Mouse (Mus musculus) adrenal gland, postnatal 4 days (tissue): ENCODE measurements around the gene Cd5l. TPM values are rescaled to one million over a fixed set of nuclear protein-coding genes. Genes with fewer than 3 reads are reported as not detected.

Experiments used
- DNase-seq, 2 experiments: peaks; one replicate each; pipeline ENCODE4 v3.0.0; 2021 to 2022; ENCODE audit warnings: low spot score in 2 of 2, mixed read lengths in 2 of 2
- total RNA-seq, 2 experiments: library from RNA; stranded (reverse); gene quantifications; 2 replicates each; pipeline ENCODE4 v1.2.3; 2021

Gene Cd5l
- total RNA-seq, 2 experiments from 2014 or later, result 2.1 to 11.9 TPM

DNA sequence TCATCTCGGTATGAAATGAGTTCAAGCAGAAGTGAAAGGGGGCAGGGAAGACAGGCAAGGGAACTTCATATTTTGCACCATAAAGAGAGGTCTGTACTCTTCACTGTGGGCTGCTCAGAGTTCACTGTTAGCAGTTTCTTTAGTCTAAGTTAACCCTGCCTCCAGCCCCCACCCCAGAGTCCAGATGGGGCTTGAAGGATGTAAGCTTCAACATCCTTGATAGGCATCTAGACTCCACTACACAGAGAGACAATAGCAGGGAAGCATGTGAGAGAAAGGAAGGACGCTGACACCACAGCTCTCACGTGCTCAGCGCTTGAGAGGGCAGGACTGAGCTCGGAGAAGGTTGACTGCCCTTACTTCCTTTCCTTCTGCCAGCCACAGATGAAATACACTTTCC lies 43.6 kb downstream of the Cd5l start:
- DNase-seq, result no peak

DNA sequence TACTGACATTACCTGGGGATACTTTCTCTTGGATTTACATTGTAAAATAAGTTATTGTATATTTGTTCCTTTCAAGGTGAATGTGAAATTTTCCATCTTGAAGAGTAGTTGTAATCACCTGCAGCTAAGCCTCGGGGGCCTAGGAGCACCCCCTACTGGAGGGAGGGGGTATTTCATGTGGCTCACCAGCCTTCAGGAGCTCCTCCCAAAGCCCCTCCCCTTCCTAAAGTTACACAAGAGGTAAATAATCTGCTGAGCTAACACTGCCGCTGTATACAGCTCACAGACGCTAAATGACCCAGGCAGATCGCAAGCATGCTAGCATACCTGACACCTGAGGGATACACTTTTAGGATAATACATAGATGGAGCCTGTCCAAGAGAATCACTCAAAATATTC lies 50.5 kb downstream of the Cd5l start:
- DNase-seq, result no peak

DNA sequence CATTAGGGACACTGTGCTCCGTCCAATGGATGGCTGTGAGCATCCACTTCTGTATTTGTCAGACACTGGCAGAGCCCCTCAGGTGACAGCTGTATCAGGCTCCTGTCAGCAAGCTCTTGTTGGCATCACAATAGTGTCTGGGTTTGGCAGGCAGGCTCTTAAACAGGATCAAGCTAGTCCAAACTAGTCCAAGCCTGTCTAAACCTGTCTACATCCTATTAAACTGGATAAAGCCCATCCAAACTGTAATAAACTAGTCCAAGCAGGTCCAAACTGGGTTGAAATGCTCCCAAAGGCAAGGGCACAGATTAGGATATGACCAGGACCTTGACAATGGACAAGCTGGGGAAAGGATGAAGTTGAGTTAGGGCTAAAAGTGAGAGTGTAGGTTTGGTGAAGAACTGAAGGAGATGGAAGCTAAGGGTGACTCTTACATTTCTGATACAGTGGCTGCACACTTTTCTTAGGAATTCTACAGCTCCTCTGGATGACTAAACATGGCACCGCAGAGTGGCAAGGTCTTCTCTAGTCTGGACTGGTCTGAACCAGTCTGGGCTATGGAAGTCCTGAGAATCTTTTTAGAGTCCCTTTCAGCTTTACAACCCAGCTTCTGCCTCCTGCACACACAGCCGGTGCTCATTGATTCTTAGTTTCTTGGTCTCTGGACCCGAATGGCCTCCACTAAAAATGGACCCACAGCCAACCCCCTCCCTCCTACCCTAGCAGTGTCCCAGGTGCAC lies 51.7 kb downstream of the Cd5l start:
- no peak for DNase-seq

DNA sequence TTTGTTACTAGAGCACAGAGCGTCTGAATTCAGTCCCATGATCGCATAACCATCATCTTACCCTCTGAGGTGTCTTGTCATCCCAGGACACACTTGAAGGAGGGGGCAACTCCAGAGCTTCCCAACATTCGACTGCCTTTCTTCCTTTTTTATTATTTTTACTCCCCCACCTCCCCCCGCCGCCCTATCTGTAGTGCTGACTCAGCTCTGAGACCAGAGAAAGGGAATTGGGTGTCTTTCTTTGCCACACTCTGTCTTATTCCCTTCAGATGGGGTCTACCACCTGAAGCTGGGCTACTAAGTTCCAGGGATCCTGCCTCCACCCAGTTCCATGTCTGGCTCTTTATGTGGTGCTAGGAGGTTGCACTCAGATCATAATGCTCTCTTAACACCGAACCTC lies 52.9 kb downstream of the Cd5l start:
- no peak for DNase-seq

DNA sequence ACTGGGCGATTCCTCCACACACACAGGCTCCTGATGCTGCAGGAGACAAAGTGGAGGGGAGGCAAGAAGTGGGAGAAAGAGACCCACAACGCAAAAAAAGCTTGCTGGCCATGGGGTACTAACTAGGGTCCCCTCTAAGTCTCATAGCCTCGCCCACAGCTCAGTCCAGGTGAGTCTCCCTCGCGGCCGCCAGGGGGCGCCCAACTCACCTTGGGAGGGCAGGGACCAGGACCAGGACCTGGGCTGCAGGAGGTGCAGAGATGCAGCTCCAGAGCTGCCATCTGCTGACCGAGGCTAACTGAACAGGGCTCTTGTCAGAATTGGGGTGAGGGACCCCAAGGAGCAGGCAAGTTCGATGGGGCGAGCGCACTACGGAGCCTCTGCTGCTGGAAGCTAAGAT lies 53.5 kb downstream of the Cd5l start:
- peak; percentile 15 to 25 for DNase-seq

DNA sequence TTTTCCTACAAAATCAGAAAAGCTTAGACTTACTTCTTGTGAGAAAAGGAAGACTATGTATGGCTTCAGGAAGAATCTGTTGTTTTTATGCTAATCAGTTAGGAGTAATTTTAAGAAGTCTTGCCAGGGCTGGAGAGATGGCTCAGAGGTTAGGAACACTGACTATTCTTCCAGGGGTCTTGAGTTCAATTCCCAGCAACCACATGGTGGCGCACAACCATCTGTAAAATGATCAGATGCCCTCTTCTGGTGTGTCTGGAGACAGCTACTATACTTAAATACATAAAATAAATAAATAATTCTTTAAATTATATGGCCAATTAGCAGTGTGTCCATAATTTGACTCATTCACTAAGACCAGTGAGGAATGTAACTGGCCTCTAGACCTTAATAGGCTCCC lies 63.0 kb downstream of the Cd5l start:
- no peak for DNase-seq

Other genes with a start within 250 kb of the Cd5l start
- 10 to 100 TPM; 30.7 to 33.0 TPM for gene Kirrel, start 183.1 kb upstream of the Cd5l start, total RNA-seq
- gene Fcrls, start 94.1 kb upstream of the Cd5l start, total RNA-seq, result 1 to 10 TPM; 3.9 to 4.0 TPM
- gene Fcrl1, start 18.5 kb downstream of the Cd5l start, total RNA-seq, result under 1 TPM; 0.34 to 0.45 TPM
- gene Fcrl5, start 77.9 kb downstream of the Cd5l start, total RNA-seq, result not detected
- 10 to 100 TPM; 26.2 TPM for gene Etv3, start 167.5 kb downstream of the Cd5l start, total RNA-seq